Mouse (Mus musculus) megakaryocyte, adult 5-6 weeks (primary cell): ENCODE measurements around the gene Clybl. TPM values are rescaled to one million over a fixed set of nuclear protein-coding genes. Genes with fewer than 3 reads are reported as not detected.

ENCODE experiments used
- ATAC-seq: 2 replicates; pipeline ENCODE4 v1.8.0; 2016; ENCODE audit warnings: mild to moderate bottlenecking, inconsistent platforms; ENCODE audit not compliant: poor library complexity, severe bottlenecking
- total RNA-seq, 2 experiments: library from RNA; stranded (forward) in 1 of 2; stranded (reverse) in 1 of 2; fragments of 153-499, 151-499 nt in 1 of 2; fragments of 221-1000, 200-1000 nt in 1 of 2; gene quantifications; 2 replicates each; pipeline versions ENCODE4 v1.2.3 to v1.2.4; 2015 to 2017

Gene Clybl
- total RNA-seq, 2 experiments from 2014 or later = 4.8 to 11.1 TPM

GRCm38 (mm10) chr14:122382281-122382680, 200.8 kb downstream of the Clybl start:
- ATAC-seq = no peak

DNA sequence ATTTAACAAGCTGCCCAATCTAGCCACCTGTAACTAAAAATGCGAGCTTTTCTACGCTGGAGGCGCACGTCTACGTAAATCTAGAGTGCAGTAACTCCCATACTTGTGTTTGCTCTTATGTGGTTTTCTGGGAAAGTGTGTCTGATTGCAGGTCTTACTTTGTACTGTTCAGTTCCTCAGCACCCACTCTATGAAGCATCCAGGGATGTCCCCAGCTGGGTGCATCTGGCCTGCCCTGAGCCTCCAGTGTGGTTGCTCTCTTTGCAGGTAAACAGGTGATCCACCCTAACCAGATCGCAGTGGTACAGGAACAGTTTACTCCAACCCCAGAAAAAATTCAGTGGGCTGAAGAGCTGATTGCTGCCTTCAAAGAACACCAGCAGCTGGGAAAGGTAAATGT, 202.4 kb downstream of the Clybl start:
- ATAC-seq = no peak

GRCm38 (mm10) chr14:122384447-122385237, 203.1 kb downstream of the Clybl start:
- no peak for ATAC-seq

DNA sequence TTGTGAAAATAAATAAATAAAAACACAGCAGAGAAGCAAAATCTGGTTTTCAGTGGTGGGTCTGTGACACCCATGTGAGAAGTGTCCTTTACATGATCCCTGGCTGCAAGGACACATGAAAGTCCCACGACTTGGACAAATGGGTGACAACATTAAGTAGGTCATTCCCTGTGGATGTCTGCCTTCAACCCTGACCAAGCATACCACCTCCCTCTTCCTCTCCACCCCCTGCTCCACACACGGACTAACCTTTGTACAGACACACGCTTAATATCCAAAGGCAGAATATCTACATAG, 203.7 kb downstream of the Clybl start:
- no peak for ATAC-seq

DNA sequence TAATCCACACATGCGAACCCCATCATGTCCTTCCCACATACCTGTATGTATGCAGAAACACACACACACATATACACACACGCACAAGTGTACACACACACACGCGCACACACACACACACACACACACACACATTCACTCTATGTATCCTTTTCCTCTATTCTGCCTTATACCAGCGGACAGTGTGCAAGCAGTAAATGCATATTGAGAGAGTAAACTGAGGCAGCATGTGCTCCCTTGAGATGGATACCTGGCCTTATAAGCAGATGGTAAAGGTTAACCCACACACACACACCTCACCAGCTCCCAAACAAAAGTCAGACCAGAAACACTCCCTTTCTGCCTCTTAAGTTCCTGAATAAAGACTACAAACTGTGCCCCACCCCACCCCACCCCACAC, 204.3 kb downstream of the Clybl start:
- no peak for ATAC-seq

DNA sequence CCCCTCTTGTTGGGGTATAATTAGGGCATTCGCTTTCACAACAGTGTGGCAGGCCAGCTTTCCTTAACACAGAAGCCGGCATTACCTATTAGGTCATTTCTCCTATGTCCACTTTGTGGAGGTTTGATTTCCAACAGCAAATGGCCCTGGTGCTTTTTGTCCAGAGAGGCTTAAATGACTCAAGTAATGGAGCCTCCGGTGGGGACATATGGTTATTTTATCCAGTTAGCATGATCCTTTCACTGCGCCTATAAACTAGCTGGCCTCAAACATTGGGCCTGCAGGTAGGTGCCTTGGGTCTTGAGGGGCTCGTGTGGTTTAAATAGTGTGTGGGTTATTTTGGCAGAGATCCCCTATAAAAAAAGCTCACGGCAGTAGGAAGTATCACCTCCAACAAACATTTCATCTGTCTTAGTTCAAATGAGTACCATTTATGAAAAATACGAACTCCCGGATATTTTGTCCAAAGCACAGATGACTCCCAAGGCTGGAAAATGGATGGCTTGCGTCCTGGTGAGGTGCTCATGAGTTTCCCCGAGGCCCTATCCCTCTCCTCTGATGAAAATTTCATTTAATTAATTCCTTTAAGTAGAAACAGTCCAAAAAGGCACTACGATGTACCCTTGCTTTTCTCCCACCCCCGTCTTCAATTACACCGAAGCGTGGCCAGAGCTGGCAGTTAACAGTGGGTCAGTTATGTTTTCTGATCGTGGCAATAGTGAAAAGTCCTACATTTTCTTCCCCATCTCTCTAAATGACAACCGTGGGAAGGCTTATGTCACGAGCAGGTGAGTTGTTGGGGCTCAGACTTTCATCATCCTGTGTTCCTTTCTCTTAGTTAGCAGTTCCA, 205.0 kb downstream of the Clybl start:
- ATAC-seq = no peak

- no peak for ATAC-seq
Measured at GRCm38 (mm10) chr14:122387781-122388180, 206.3 kb downstream of the Clybl start.

GRCm38 (mm10) chr14:122388431-122389031, 207.0 kb downstream of the Clybl start:
- ATAC-seq = no peak

- no peak for ATAC-seq
Measured at GRCm38 (mm10) chr14:122389684-122390370, 208.3 kb downstream of the Clybl start.

- peak; percentile 38; the same call in 1 of the 2 replicates for ATAC-seq
Measured at GRCm38 (mm10) chr14:122390935-122391334, 209.4 kb downstream of the Clybl start.

DNA sequence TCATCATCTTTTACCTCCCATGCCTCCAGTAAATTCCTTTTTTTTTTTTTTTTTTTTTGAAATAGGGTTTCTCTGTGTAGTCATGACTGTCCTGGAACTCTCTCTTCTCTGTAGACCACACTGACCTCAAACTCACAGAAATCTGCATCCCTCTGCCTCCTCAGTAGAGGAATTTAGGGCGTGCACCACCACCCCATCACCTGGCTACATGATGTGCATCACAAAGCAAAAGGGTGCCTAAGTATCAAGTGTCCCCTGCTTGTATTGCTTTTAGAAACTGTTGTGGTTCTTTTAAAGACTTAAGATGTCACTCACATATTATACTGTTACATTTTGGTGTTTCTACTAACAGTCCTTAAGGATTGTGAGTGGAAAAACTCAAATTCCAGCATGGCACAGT, 211.6 kb downstream of the Clybl start:
- no peak for ATAC-seq

DNA sequence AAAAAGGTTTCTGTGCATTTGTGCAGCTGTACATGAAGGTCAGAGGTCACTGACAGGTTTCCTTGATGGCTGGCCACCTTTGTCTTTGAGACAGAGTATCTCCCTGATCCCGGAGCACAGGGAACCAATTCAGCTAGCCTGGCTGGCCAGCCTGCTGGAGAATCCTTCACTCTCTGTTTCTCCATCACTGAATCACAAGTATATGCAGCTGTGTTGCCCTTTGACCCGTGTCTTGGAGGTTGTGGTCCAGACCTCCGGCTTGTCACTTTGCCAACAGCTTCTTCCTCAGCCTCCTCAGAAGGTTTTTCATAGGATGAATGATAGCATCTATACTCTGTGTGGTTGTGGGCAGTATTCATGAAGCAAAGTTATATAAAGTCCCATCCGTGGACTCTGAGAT, 217.2 kb downstream of the Clybl start:
- no peak for ATAC-seq

DNA sequence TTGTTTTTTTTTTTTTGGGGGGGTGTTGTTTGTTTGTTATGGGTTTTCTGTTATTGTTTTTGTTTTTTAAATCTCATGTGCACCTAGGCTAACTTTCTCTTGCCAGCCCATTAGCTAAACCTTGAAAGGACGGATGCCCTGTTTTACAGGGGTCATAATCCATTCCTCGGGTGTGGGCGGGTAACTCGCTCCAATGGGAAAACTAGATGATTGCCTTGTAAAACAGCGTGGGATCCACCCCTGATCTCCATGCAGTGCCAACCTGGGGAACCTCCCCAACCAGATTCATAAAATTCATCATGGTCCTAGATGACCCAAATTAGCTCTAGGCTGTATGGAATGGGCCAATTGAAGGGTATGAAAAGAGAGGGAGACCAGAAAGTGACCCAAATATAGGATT, 218.4 kb downstream of the Clybl start:
- ATAC-seq = no peak

DNA sequence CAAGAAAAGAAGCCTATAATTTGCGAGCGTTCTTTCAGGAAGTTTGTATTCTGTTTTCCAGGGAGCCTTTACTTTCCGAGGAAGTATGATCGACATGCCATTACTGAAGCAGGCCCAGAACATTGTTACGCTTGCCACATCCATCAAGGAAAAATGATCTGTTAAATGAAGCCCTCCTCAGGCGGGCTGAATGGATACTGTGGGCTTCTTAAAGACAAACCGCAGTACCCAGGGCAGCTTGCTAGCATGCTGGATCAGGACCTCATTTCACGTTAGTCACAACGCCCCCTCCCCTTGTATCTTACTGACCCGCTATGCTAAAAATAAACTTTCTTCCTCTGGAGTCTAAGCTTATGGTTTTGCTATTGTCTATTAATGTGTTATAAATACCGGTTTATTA, 220.4 kb downstream of the Clybl start:
- no peak for ATAC-seq

DNA sequence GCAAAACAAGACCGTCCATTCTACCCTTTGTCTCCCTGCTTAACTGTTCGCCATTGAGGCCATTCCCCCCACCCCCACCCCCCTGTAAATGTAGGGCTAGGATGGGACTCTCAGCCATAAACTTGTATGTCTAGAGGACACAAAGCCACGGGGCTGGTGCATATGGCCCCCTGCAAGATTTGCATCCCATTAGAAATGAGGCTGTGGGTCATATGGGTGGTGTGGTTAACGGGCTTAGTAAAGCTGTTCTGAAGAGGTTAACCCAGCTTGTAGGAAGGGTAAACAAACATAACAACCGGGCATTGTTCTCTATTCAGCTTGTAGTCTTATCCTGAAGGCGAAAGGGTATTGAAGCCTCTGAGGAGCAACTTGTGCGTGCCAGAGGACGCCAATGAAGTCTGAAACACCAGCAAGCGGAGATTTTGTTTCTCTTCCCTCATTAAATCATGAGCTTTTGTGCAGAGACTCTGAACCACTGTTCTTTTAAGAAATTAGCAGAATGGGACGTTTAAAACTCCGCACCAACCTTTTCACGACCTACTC, 221.3 kb downstream of the Clybl start:
- ATAC-seq = no peak

DNA sequence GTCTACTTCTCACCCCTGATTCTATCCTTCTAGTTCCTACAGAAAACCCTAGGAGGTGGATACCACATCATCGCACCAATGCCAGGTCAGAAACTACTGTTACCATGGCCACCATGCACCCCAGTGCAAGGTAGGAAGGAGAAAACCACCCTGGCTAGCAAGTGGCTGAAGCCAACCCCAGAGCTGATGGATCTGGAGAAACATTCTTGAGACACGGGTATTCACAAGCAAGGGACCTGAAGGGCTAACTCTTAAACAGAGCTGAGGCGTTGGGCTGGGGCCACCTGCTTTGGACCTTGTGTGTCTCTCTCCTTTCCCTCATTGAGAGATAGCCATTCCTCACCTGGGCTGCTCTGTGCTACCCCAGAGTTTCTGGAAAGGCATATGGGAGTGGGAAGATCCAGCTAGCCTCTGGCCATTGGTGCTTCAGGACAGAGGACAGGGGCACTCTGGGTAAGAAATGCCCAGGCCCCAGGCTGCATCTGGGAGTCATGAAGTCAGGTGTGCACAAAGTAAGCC, 222.0 kb downstream of the Clybl start:
- ATAC-seq = no peak

DNA sequence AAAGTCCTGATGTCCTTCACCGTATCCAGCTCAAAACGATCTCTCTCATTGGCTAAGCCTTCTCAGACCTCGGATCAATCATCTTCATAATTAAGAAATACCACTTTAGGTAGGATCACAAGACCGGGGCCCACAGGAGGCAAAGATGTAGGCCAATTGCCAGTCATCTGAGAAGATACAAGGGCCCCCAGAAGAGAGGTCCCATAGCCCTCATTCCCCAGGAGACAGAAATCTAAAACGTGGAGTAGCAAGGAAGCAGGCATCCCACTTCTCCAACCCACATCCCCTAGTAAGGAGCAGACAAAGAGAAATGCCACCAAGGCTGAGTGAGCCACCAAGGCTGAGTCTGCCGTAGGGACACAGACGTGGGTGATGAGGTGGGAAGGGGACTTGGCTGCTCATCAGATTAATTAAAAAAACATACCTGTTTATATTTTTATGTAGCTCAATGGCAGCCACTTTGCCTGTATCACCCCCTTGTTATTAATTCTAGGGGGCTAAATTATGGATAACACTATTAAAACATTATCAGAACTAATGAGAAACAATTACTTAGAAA, 223.2 kb downstream of the Clybl start:
- no peak for ATAC-seq

DNA sequence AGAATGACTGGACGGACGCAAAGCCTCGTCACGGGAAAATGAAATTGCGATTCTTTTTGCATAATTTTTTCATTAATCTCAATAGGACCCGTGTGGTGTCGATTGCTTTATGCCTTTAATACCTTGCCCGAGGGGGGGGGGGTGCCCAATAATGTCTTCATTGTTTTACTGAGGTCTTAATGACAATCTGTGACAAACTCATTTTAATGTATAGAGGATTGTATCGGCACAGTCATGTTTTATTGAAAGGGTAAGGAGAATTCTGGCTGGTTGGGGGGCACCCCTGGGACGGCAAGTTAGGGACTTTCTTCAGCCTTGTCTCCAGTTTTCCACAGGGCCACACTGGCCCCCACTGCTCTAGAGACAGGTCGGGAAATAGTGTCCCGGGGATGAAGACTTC, 223.7 kb downstream of the Clybl start:
- no peak for ATAC-seq

DNA sequence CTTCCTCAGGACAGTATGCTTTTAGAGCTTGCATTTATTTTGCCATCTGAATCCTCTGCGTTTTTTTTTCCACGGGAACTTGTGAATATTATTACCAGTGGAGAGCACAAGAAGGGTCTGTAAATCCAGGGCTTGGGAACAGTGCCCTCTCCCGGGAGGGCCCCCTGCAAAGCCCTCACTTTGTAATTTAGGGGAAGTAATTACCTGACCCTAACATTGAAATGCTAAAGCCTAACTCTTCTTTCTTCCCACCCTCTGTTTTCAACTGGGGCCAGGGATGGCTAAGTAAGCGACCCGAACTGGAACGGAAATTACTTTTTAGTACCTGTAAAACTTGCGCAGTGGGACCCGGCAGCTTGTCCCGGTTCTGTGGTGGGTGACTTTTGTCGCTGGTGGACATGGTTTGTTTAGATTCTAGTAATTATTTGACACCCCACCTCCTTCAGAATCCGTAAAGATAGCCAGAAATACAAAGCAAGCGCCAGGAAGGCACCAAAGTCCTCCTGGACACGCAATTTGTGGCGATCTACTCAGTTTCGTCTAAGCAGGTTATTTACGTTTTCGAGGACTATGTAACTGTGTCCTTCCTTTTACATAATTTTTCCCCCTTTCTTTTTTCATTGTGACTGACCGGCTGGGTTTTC, 224.5 kb downstream of the Clybl start:
- no peak for ATAC-seq
